Mouse (Mus musculus) retina, adult 2 months (tissue): ENCODE data around the gene Gm17334.

Source experiments
- DNase-seq: peaks from one replicate; pipeline ENCODE4 v3.0.0-alpha.2; 2012; ENCODE audit warnings: low read depth, low spot score

The Gm17334 gene

GRCm38 (mm10) chr11:53797386-53797920, 24.5 kb upstream of the Gm17334 start:
- no peak for DNase-seq

- no peak for DNase-seq
Observed at GRCm38 (mm10) chr11:53796409-53797151, 23.6 kb upstream of the Gm17334 start.

- no peak for DNase-seq
Observed at GRCm38 (mm10) chr11:53795813-53796212, 22.8 kb upstream of the Gm17334 start.

GRCm38 (mm10) chr11:53794671-53795557, 21.9 kb upstream of the Gm17334 start:
- DNase-seq: no peak

GRCm38 (mm10) chr11:53794015-53794414, 21.0 kb upstream of the Gm17334 start:
- no peak for DNase-seq

- no peak for DNase-seq
Observed at GRCm38 (mm10) chr11:53792986-53793385, 20.0 kb upstream of the Gm17334 start.

- DNase-seq: no peak
Observed at GRCm38 (mm10) chr11:53789277-53789676, 16.3 kb upstream of the Gm17334 start.

- no peak for DNase-seq
Observed at GRCm38 (mm10) chr11:53788196-53788595, 15.2 kb upstream of the Gm17334 start.

GRCm38 (mm10) chr11:53786058-53787031, 13.4 kb upstream of the Gm17334 start:
- no peak for DNase-seq

- no peak for DNase-seq
Observed at GRCm38 (mm10) chr11:53785311-53785936, 12.4 kb upstream of the Gm17334 start.

- DNase-seq: no peak
Observed at GRCm38 (mm10) chr11:53783288-53783687, 10.3 kb upstream of the Gm17334 start.

GRCm38 (mm10) chr11:53781964-53782363, 9.0 kb upstream of the Gm17334 start:
- no peak for DNase-seq

- no peak for DNase-seq
Observed at GRCm38 (mm10) chr11:53781201-53781775, 8.3 kb upstream of the Gm17334 start.

- no peak for DNase-seq
Observed at GRCm38 (mm10) chr11:53780262-53780661, 7.3 kb upstream of the Gm17334 start.

- no peak for DNase-seq
Observed at GRCm38 (mm10) chr11:53779808-53780207, 6.8 kb upstream of the Gm17334 start.

GRCm38 (mm10) chr11:53778455-53778854, 5.5 kb upstream of the Gm17334 start:
- DNase-seq: no peak

GRCm38 (mm10) chr11:53777736-53778135, 4.7 kb upstream of the Gm17334 start:
- no peak for DNase-seq

GRCm38 (mm10) chr11:53774659-53775255, 1.8 kb upstream of the Gm17334 start:
- no peak for DNase-seq

GRCm38 (mm10) chr11:53773641-53774360, 814 bp upstream of the Gm17334 start:
- no peak for DNase-seq
